Mouse (Mus musculus) cerebellum, adult 2 months (tissue): ENCODE measurements around the gene Sec13. TPM values are rescaled to one million over a fixed set of nuclear protein-coding genes. Genes with fewer than 3 reads are reported as not detected.

Experiments
- DNase-seq, 2 experiments: peaks; one replicate each; pipeline ENCODE4 v3.0.0; 2021
- H3K27ac ChIP-seq: fragments of 200-500 bp; 2 replicates; pipeline ENCODE4 v1.5.1; 2012; ENCODE audit warnings: low read length, control low read depth, inconsistent platforms; ENCODE audit not compliant: insufficient read depth
- H3K27me3 ChIP-seq: fragments of 200-500 bp; 2 replicates; pipeline ENCODE4 v1.6.1; 2012; ENCODE audit warnings: inconsistent platforms, mild to moderate bottlenecking, low read length, moderate library complexity; ENCODE audit not compliant: control insufficient read depth, insufficient read depth
- H3K4me1 ChIP-seq: fragments of 200-500 bp; 2 replicates; pipeline ENCODE4 v1.6.1; 2011; ENCODE audit warnings: low read length; ENCODE audit not compliant: control insufficient read depth, insufficient read depth
- H3K4me3 ChIP-seq: fragments of 200-500 bp; replicated peaks from 2 replicates; pipeline ENCODE3; 2011; ENCODE audit warnings: mild to moderate bottlenecking, low read depth, low read length, control low read depth; ENCODE audit not compliant: insufficient read depth
- CTCF ChIP-seq: fragments of 200-500 bp; IDR thresholded peaks from 2 replicates; pipeline ENCODE4 v1.5.1; 2011; ENCODE audit warnings: low read depth, mild to moderate bottlenecking, control low read depth, low read length, moderate library complexity, borderline replicate concordance; ENCODE audit not compliant: insufficient read depth
- POLR2A ChIP-seq: fragments of 200-500 bp; IDR thresholded peaks from 2 replicates; pipeline ENCODE4 v1.6.1; 2011; ENCODE audit warnings: low read length, control low read depth, borderline replicate concordance; ENCODE audit not compliant: insufficient read depth
- WGBS: fragments of 180-500 bp; shearing (Covaris S2); methylation state at CpG from one replicate; pipeline ENCODE4 v1.1.7; 2018; 5-methylcytosine and 5-hydroxymethylcytosine counted together
- polyA plus RNA-seq: library from polyadenylated mRNA; depleted of rRNA; stranded (reverse); fragments of >200 nt; gene quantifications from 2 replicates; pipeline ENCODE4 v1.2.3, GENCODE M21; 2012

Sec13 gene
- polyA plus RNA-seq, 1 experiment = 108 TPM

DNA sequence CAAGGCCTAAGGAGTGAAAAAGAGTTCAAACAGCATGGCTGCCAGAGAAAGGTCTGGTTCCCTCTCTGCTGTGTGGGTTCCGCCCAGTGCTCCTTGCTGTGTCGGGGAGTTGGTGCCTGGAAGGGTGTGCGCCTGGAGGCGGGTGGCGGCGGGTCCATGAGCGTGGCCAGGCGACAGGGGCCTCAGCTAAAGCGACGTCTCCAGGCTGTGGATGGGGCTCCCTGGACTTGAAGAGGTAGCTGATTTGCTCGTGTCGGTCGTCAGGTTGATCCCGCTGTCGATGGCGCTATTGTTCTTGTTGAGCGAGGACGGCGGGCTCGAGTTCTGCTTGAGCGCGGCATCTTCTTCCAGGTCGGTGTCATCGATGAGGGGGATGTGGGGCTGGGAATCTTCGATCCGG lies 7.8 kb upstream of the Sec13 start:
- WGBS = 54% methylated on average over 26 of the region's 26 CpGs
- TF ChIP-seq CTCF (no peak), POLR2A (no peak)
- peaks cover 3% of the 10 kb centered on the region; the same call in 1 of the 2 replicates for H3K4me1 ChIP-seq
- no peak overlapping the region for H3K27ac ChIP-seq
- no peaks in the 10 kb centered on the region for H3K27me3 ChIP-seq
- H3K4me3 ChIP-seq = no peak overlapping the region
- no peak for DNase-seq

DNA sequence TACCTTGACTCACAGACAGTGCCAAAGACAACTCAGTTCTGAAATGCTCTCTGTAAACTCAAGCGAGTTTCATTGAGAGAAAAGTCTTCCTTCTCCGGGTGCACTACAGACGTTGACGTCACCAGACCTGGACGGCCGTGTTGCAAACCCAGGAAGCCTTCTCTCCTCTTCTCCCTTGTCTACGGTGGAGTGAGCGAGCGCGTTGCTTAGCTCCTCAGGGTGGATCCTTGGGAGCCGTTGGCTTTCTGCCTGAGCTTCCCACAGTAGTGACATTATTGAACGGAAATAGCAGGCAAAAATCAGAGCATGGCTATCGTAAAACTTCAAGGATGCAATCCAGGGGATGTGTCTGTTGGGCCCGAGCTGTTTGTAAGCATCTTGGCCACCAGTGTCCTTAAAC lies 6.7 kb upstream of the Sec13 start:
- TF ChIP-seq POLR2A (no peak), CTCF (no peak)
- 55% methylated on average over 14 of the region's 14 CpGs for WGBS
- no peak for DNase-seq

DNA sequence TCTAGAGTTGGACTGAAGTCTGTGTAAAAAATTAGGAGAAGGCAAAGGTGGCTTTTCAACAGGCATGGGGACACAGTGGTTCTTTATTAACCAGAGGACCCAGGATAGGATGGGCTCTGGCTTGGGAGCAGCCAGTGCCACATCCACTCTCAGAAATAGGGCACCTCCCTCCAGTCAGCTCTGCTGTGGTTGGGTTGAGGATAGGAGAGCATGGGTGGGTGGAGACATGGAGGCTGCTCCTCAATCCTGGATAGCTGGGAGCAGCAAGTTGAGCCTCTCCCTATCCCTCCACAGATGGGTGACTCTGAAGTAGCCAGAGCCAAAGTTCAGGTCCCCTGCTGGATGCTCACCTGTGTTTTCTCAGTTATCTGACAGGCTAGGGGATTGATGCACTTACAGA lies 4.6 kb upstream of the Sec13 start:
- Histone ChIP-seq H3K27me3 (no peaks in the 10 kb centered on the region), H3K4me1 (peaks cover 3% of the 10 kb centered on the region; the same call in 1 of the 2 replicates), H3K4me3 (no peak overlapping the region), H3K27ac (no peak overlapping the region)
- no peak for DNase-seq
- no peak for TF ChIP-seq POLR2A

More for the DNA sequence above, 6.7 kb upstream of the Sec13 start:
- peaks cover 3% of the 10 kb centered on the region; the same call in 1 of the 2 replicates for H3K4me1 ChIP-seq
- H3K27me3 ChIP-seq = no peaks in the 10 kb centered on the region
- no peak overlapping the region for H3K4me3 ChIP-seq
- no peak overlapping the region for H3K27ac ChIP-seq

GRCm38 (mm10) chr6:113743111-113743510 lies 2.6 kb upstream of the Sec13 start:
- TF ChIP-seq POLR2A (no peak), CTCF (no peak)
- no peak overlapping the region for H3K27ac ChIP-seq
- WGBS = 36% methylated on average over 1 of the region's 1 CpGs
- no peaks in the 10 kb centered on the region for H3K4me1 ChIP-seq
- H3K4me3 ChIP-seq = no peak overlapping the region
- no peaks in the 10 kb centered on the region for H3K27me3 ChIP-seq
- no peak for DNase-seq

DNA sequence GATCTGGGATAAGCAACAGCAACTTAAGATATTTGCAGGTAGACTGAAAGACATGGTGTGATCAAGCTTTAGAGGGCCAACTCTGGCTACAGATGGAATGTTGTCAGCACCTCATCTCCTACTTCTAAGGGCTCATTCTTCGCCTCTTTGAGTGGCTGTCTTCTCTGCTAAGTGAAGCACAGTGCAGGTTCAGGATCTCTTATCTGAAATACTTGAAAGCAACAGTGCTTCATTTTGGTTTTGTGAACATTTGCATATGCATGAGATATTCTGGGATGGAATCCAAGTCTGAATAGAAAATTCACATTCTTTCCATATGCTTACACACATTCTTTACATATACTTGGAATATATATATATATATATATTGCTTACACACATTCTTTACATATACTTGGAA lies 1.8 kb upstream of the Sec13 start:
- Histone ChIP-seq H3K4me3 (no peak overlapping the region), H3K27ac (no peak overlapping the region), H3K4me1 (no peaks in the 10 kb centered on the region), H3K27me3 (no peaks in the 10 kb centered on the region)
- no peak for TF ChIP-seq POLR2A
- TF ChIP-seq CTCF = no peak
- DNase-seq = no peak
- 61% methylated on average over 1 of the region's 1 CpGs for WGBS

DNA sequence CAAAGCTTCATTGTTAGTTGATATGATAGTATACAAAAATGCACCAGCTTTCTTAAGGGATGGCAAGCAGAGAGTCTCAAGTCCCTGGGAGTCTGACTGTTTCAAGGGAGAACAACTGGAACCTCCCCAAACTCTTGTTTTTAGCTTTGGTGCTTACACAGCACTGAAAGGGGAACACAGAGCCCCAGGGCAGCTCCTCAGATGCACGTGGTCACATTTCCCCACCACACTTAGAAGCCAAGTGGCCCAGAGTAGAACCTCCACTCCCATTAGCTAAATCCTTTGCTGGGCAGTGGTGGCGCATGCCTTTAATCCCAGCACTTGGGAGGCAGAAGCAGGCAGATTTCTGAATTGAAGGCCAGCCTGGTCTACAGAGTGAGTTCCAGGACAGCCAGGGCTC lies 882 bp upstream of the Sec13 start:
- H3K4me3 ChIP-seq = no peak overlapping the region
- TF ChIP-seq CTCF (no peak), POLR2A (no peak)
- H3K27me3 ChIP-seq = no peaks in the 10 kb centered on the region
- DNase-seq = no peak
- 68% methylated on average over 2 of the region's 2 CpGs for WGBS
- no peak overlapping the region for H3K27ac ChIP-seq
- no peaks in the 10 kb centered on the region for H3K4me1 ChIP-seq

GRCm38 (mm10) chr6:113737318-113738046 lies 3.1 kb downstream of the Sec13 start:
- no peak for TF ChIP-seq CTCF
- no peak for TF ChIP-seq POLR2A
- no peak overlapping the region for H3K27ac ChIP-seq
- no peaks in the 10 kb centered on the region for H3K27me3 ChIP-seq
- H3K4me1 ChIP-seq = no peaks in the 10 kb centered on the region
- DNase-seq = no peak
- WGBS = 91% methylated on average over 9 of the region's 9 CpGs
- H3K4me3 ChIP-seq = no peak overlapping the region

- no peak for TF ChIP-seq POLR2A
- TF ChIP-seq CTCF = no peak
- no peak overlapping the region for H3K4me3 ChIP-seq
- WGBS = 89% methylated on average over 3 of the region's 3 CpGs
- no peaks in the 10 kb centered on the region for H3K27me3 ChIP-seq
- H3K27ac ChIP-seq = no peak overlapping the region
- H3K4me1 ChIP-seq = no peaks in the 10 kb centered on the region; the same call in 1 of the 2 replicates
- no peak for DNase-seq
These were observed 9.2 kb downstream of the Sec13 start for GRCm38 (mm10) chr6:113731296-113731695.
